In the genomic region with DNA sequence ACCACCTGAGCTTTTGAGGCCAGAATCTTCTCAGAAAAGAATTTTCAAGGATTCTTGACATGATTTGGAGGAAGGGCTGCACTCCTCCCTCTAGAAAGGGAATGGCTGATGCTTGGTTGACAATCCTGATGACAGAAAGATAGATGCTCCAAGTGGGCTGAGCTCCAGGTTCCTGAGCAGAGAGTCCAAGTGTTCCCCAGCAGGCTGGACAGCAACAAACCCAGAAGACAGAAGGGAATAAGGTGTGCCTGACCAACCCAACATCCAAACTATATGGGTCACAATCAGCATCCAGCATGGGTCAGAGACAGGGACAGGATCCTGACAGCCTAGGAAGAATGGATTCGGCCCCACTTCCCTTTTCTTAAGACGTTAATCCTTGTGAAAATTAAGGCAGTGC, we compare ENCODE assay signal across 21 mouse cellular contexts.
A peak's percentile ranks its signal among the peaks of the same experiment; 100 is the strongest.
DNase-seq lines count a peak whose midpoint lies in the region; ATAC-seq and TF ChIP-seq lines count a peak whose summit lies in the region.
"Had no signal": no experiment of that assay in that cellular context is flagged by ENCODE, and none has a peak within 500 bp of the region (broad histone marks: within the 10 kb centered on the region; RNA-seq: fewer than 3 reads in every experiment).

No protein-coding gene starts in this region.

- no peak for TF ChIP-seq CTCF in hindbrain, postnatal 0 days (IDR thresholded peaks at IDR 0.05; ENCODE audit: low read depth)

- no peak for ATAC-seq in hindbrain, postnatal 0 days
- ATAC-seq: CD4-positive, CD25-positive, alpha-beta regulatory T cell, adult 4 months; forebrain, embryonic 15.5 days; intestine, embryonic 16.5 days had no signal

- DNase-seq in cerebellum, adult 11 months = peak; percentile 53
- DNase-seq in cerebellum, adult 18-20 months = peak; percentile 69 to 78
- DNase-seq in cerebellum, adult 9-11 months = peak; percentile 78
- peak; percentile 60 to 64 for DNase-seq in cerebellum, postnatal 36 days
- DNase-seq in hindbrain, postnatal 0 days (ENCODE audit: low spot score) = no peak
- no peak for DNase-seq in lung, postnatal 10 days
- no peak for DNase-seq in retina, embryonic 14.5 days (ENCODE audit: low spot score)
- DNase-seq: adrenal gland, adult 8-10 months; adrenal gland, postnatal 36 days; gastrocnemius, postnatal 10 days; heart, postnatal 10 days; heart, postnatal 4 days; kidney, adult 2 months had no signal

- no peak overlapping the region for H3K9ac ChIP-seq in hindbrain, postnatal 0 days (replicated peaks; ENCODE audit: low read length)
- H3K9ac ChIP-seq: embryonic facial prominence, embryonic 12.5 days; forebrain, embryonic 15.5 days; hindbrain, embryonic 14.5 days; kidney, embryonic 15.5 days had no signal

- H3K4me2 ChIP-seq in hindbrain, postnatal 0 days (ENCODE audit: low read depth, low read length) = no peak overlapping the region
- H3K4me2 ChIP-seq: embryonic facial prominence, embryonic 12.5 days; forebrain, embryonic 15.5 days; hindbrain, embryonic 14.5 days; kidney, embryonic 15.5 days had no signal

- H3K4me3 ChIP-seq in hindbrain, postnatal 0 days (ENCODE audit: low read length) = no peak overlapping the region
- H3K4me3 ChIP-seq: embryonic facial prominence, embryonic 12.5 days; forebrain, embryonic 15.5 days; heart, embryonic 10.5 days; kidney, embryonic 15.5 days had no signal

- no peaks in the 10 kb centered on the region for H3K9me3 ChIP-seq in hindbrain, postnatal 0 days (ENCODE audit: low read length)
- H3K9me3 ChIP-seq: embryonic facial prominence, embryonic 12.5 days; forebrain, embryonic 15.5 days; G1E; heart, embryonic 10.5 days; kidney, embryonic 15.5 days had no signal

- no peak overlapping the region for H3K27ac ChIP-seq in hindbrain, postnatal 0 days
- H3K27ac ChIP-seq: embryonic facial prominence, embryonic 12.5 days; forebrain, embryonic 15.5 days; heart, embryonic 10.5 days; hindbrain, embryonic 14.5 days; kidney, embryonic 15.5 days had no signal

- no peaks in the 10 kb centered on the region for H3K27me3 ChIP-seq in hindbrain, postnatal 0 days (ENCODE audit: insufficient read depth, low read length)
- H3K27me3 ChIP-seq: embryonic facial prominence, embryonic 12.5 days; forebrain, embryonic 15.5 days; kidney, embryonic 15.5 days had no signal

- H3K36me3 ChIP-seq in hindbrain, postnatal 0 days (ENCODE audit: insufficient read depth, low read length) = no peaks in the 10 kb centered on the region
- H3K36me3 ChIP-seq: embryonic facial prominence, embryonic 12.5 days; forebrain, embryonic 15.5 days; G1E; heart, embryonic 10.5 days; kidney, embryonic 15.5 days had no signal

- WGBS in hindbrain, postnatal 0 days = 76% methylated on average over 2 of the region's 2 CpGs

- peaks cover 10% of the 10 kb centered on the region for H3K4me1 ChIP-seq in hindbrain, postnatal 0 days (ENCODE audit: insufficient read depth, low read length)
- H3K4me1 ChIP-seq: embryonic facial prominence, embryonic 12.5 days; heart, embryonic 10.5 days; kidney, embryonic 15.5 days had no signal

Comparison
In these comparisons a context has a peak if more than half of its experiments do, and no peak if none do; other contexts are left out.
1. DNase-seq: peak in cerebellum, adult 11 months (single experiment), cerebellum, adult 18-20 months (2 of 2), cerebellum, adult 9-11 months (single experiment) and cerebellum, postnatal 36 days (2 of 2); none in hindbrain, postnatal 0 days (single experiment), lung, postnatal 10 days (single experiment) and retina, embryonic 14.5 days (single experiment).